Mouse (Mus musculus): ENCODE results near the gene Gm11492. TPM values are rescaled to one million over a fixed set of nuclear protein-coding genes. Genes with fewer than 3 reads are reported as not detected.

The Gm11492 gene
- polyA plus RNA-seq, 1 experiment from 2014 or later, result not detected

- no peaks in the 10 kb centered on the region for H3K36me3 ChIP-seq (replicated peaks)
- H3K27me3 ChIP-seq (replicated peaks; ENCODE audit: low read depth, poor library complexity, severe bottlenecking), result peaks cover 41% of the 10 kb centered on the region
- no peak overlapping the region for H3K4me3 ChIP-seq
- peaks cover 41% of the 10 kb centered on the region for H3K4me1 ChIP-seq
- H3K9me3 ChIP-seq, result no peaks in the 10 kb centered on the region
- no peak for DNase-seq (ENCODE audit: low spot score)
- WGBS, result 88% methylated on average over 12 of the region's 12 CpGs
- H3K27ac ChIP-seq (replicated peaks), result no peak overlapping the region
Observed at GRCm38 (mm10) chr11:87581161-87581865, 14.9 kb downstream of the Gm11492 start.

- Histone ChIP-seq H3K4me3 (no peak overlapping the region), H3K27ac (replicated peaks) (no peak overlapping the region), H3K9me3 (no peaks in the 10 kb centered on the region), H3K36me3 (replicated peaks) (no peaks in the 10 kb centered on the region), H3K4me1 (peaks cover 41% of the 10 kb centered on the region), H3K27me3 (replicated peaks; ENCODE audit: low read depth, poor library complexity, severe bottlenecking) (peaks cover 33% of the 10 kb centered on the region)
- no peak for DNase-seq (ENCODE audit: low spot score)
- WGBS, result 87% methylated on average over 8 of the region's 8 CpGs
Observed at GRCm38 (mm10) chr11:87581933-87582710, 15.7 kb downstream of the Gm11492 start.

GRCm38 (mm10) chr11:87583291-87584034 lies 17.0 kb downstream of the Gm11492 start:
- WGBS, result 81% methylated on average over 6 of the region's 6 CpGs
- no peak for DNase-seq (ENCODE audit: low spot score)
- Histone ChIP-seq H3K36me3 (replicated peaks) (no peaks in the 10 kb centered on the region), H3K4me1 (peaks cover 28% of the 10 kb centered on the region), H3K27ac (replicated peaks) (no peak overlapping the region), H3K4me3 (no peak overlapping the region), H3K9me3 (no peaks in the 10 kb centered on the region), H3K27me3 (replicated peaks; ENCODE audit: low read depth, poor library complexity, severe bottlenecking) (0 out of 2 replicates have a peak, but pooled peaks cover 25% of the 10 kb centered on the region)

DNA sequence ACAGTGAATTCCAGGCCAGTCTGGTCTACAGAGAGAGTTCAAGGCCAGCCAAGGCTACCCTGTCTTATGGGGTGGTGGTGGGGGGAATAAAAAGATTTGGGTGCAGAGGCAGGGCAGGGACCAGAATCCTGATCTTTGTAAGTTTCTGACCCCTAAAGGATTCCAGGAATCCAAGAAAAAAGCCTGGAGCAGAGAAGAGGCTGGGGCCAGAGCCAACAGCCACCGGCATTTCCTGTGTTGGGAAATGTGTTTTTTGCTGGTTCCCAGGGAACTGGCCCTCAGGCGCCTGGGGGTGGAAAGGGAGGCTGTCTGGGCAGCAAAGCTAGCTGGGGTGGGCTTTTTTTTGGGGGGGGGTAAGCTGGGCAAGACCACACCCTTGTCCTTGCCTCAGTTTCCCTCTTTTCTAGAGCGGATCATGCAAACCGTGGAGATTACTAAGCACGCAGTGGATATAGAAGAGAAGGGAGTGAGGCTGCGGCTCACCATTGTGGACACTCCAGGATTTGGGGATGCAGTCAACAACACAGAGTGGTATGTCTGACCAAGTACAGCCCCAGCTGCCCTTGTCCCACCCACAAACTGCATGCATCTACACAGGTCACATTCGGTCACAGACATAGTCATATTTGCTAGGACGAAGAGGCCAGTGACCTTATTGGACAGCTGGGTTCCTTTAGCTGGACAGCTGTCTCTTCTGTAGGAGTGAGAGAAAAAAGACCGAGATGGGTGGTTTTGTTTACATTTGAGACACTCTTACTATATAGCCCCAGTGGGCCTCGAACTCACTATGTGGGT lies 18.5 kb downstream of the Gm11492 start:
- 82% methylated on average over 10 of the region's 10 CpGs for WGBS
- Histone ChIP-seq H3K36me3 (replicated peaks) (no peaks in the 10 kb centered on the region), H3K4me1 (peaks cover 26% of the 10 kb centered on the region), H3K27me3 (replicated peaks; ENCODE audit: low read depth, poor library complexity, severe bottlenecking) (0 out of 2 replicates have a peak, but pooled peaks cover 12% of the 10 kb centered on the region), H3K27ac (replicated peaks) (no peak overlapping the region), H3K4me3 (no peak overlapping the region), H3K9me3 (no peaks in the 10 kb centered on the region)
- DNase-seq (ENCODE audit: low spot score), result no peak

GRCm38 (mm10) chr11:87587211-87587874 lies 20.9 kb downstream of the Gm11492 start:
- Histone ChIP-seq H3K27me3 (replicated peaks; ENCODE audit: low read depth, poor library complexity, severe bottlenecking) (no peaks in the 10 kb centered on the region), H3K4me1 (peaks cover 31% of the 10 kb centered on the region), H3K27ac (replicated peaks) (no peak overlapping the region), H3K9me3 (no peaks in the 10 kb centered on the region), H3K36me3 (replicated peaks) (no peaks in the 10 kb centered on the region), H3K4me3 (no peak overlapping the region)
- no peak for DNase-seq (ENCODE audit: low spot score)
- WGBS, result 92% methylated on average over 5 of the region's 5 CpGs

DNA sequence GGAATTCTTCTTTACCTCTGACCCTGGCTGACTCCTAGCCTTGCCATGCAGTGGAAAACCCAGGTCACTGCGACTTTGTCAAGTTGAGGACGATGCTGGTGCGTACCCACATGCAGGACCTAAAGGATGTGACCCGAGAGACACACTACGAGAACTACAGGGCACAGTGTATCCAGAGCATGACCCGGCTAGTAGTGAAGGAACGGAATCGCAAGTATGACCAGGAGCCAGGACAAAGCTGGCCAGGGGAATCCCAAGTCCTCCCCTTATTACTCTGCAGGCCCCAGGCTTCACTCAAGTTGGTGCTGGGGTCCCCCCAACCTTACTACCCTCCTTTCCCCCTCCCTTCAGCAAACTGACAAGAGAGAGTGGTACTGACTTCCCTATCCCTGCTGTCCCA lies 23.2 kb downstream of the Gm11492 start:
- no peak overlapping the region for H3K27ac ChIP-seq (replicated peaks)
- peaks cover 53% of the 10 kb centered on the region for H3K4me1 ChIP-seq
- no peak for DNase-seq (ENCODE audit: low spot score)
- WGBS, result 91% methylated on average over 8 of the region's 8 CpGs
- H3K36me3 ChIP-seq (replicated peaks), result peaks cover 14% of the 10 kb centered on the region
- H3K9me3 ChIP-seq, result no peaks in the 10 kb centered on the region
- H3K27me3 ChIP-seq (replicated peaks; ENCODE audit: low read depth, poor library complexity, severe bottlenecking), result no peaks in the 10 kb centered on the region
- peak overlapping the region; percentile 91 for H3K4me3 ChIP-seq

GRCm38 (mm10) chr11:87590841-87591525 lies 24.5 kb downstream of the Gm11492 start:
- peaks cover 62% of the 10 kb centered on the region for H3K4me1 ChIP-seq

DNA sequence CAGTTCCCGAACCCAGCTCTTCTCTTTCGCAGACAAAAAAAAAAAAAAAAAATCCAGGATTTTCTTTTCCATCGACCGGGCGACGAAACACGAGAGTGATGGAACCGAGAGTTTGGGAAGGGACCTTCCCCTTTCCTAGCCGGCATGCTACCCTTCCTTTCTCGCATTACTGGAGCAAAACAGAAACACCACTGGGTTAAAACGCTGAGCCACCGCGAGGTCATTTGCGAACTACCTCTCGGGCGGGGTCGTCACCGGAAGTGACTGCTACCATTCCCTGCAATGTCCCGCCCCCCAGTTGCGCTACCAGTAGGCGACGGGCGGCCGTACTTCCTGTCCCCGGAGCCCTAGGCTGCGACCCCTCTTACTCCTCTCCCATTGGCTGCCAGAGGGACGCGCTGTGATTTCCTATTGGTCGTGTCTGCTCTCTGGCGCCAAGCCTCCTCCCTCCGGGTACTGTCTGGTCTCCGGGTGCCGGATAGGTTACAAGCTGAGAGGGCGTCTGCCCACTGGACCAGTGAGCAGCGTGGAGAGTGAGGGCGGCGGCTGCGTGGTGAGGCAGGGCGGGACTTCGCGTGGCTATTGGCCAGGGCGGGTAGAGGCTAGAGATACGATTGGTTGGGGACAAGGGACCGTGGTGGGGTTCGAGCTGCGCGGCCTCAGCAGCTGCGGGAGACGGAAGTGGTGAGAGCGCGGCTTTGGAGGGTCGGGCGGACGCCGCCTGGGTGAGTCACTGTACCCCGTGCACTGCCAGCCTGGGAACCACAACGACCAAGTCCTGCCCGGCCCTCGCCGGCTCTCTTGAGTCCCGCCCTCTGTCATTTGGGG lies 25.3 kb downstream of the Gm11492 start, which contains the start of gene Mtmr4:
Gene Mtmr4, plus strand, starts transcription at position 637 of the 828 bp plus-strand sequence.
- Histone ChIP-seq H3K36me3 (replicated peaks) (peaks cover 21% of the 10 kb centered on the region), H3K27ac (replicated peaks) (peak within 1 kb of the TSS; percentile 94), H3K4me1 (peaks cover 69% of the 10 kb centered on the region), H3K27me3 (replicated peaks; ENCODE audit: low read depth, poor library complexity, severe bottlenecking) (no peaks in the 10 kb centered on the region), H3K9me3 (no peaks in the 10 kb centered on the region), H3K4me3 (peak within 1 kb of the TSS; percentile 91)
- peak; percentile 100 for DNase-seq (ENCODE audit: low spot score)
- under 1% methylated on average over 61 of the region's 61 CpGs for WGBS

More at GRCm38 (mm10) chr11:87590841-87591525, 24.5 kb downstream of the Gm11492 start:
- H3K27me3 ChIP-seq (replicated peaks; ENCODE audit: low read depth, poor library complexity, severe bottlenecking), result no peaks in the 10 kb centered on the region
- no peaks in the 10 kb centered on the region for H3K9me3 ChIP-seq
- DNase-seq (ENCODE audit: low spot score), result peak; percentile 52
- peak overlapping the region; percentile 94 for H3K27ac ChIP-seq (replicated peaks)
- H3K36me3 ChIP-seq (replicated peaks), result peaks cover 17% of the 10 kb centered on the region
- H3K4me3 ChIP-seq, result peak overlapping the region; percentile 91
- WGBS, result 3% methylated on average over 25 of the region's 25 CpGs

DNA sequence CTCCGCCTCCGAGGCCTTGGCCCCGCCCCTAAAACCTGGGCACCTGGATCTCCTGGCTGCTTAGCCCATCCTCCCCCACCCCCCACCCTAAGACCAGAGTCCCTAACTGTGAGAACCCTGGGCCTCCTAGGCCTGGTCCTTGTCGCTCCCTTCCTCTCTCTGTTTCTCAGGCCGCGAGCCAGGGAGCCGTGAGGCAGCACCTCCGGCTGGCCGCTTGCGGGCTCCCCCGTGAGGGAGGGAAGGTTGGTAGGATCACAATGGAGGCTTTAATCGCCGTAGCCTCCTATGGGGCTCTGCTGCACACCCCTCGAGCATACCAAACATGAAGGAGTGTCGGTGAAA lies 25.9 kb downstream of the Gm11492 start:
- H3K9me3 ChIP-seq, result no peaks in the 10 kb centered on the region
- H3K4me1 ChIP-seq, result peaks cover 75% of the 10 kb centered on the region
- no peaks in the 10 kb centered on the region for H3K27me3 ChIP-seq (replicated peaks; ENCODE audit: low read depth, poor library complexity, severe bottlenecking)
- DNase-seq (ENCODE audit: low spot score), result no peak
- H3K27ac ChIP-seq (replicated peaks), result peak overlapping the region; percentile 94
- H3K4me3 ChIP-seq, result peak overlapping the region; percentile 91
- peaks cover 27% of the 10 kb centered on the region for H3K36me3 ChIP-seq (replicated peaks)
- 0% methylated on average over 15 of the region's 15 CpGs for WGBS

DNA sequence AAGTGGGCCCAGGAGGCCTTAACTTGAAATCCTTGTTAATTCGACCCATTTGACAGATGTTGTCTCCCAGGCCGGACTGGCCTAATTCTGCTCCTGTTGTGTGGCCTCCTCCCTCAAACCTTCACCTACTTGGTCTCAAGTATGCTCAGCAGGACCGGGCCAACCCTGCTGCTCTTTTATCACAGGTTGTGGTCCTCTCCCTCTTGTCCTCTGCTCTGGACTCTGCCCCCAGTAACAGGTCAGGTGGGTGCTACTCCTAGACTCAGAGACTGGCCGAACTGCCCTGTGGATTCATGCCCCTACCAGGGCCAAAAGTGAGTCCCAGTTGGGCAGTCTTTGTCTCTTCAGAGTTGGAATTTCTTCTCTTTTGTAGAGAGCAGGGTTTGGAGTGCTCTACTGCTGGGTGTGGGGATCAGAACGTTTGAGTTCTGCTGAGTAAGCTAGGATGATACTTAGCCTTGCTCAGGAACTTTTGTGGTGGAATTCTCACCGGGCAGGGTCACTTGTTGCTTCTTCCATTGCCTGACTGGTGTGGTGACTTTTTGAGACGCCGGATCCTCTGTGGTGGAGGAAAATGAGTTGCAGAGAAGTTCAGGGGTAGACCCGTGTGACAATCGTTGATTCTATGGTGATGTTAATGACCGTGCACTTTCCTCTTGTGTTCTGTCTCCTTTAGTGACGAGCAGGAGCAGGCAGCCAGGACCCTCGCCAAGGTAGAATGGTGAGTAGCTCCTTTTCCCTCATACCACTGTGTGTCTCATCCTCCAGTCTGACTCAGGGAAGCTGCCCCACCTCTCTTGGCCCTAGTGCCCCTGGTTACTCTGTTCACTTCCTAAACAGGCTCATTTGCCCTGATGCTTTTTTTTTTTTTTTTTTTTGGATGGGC lies 26.5 kb downstream of the Gm11492 start:
- WGBS, result 43% methylated on average over 13 of the region's 13 CpGs
- Histone ChIP-seq H3K4me3 (peak overlapping the region; percentile 91), H3K36me3 (replicated peaks) (peaks cover 33% of the 10 kb centered on the region), H3K9me3 (no peaks in the 10 kb centered on the region), H3K4me1 (peaks cover 77% of the 10 kb centered on the region), H3K27me3 (replicated peaks; ENCODE audit: low read depth, poor library complexity, severe bottlenecking) (no peaks in the 10 kb centered on the region), H3K27ac (replicated peaks) (peak overlapping the region; percentile 94)
- peak; percentile 27 for DNase-seq (ENCODE audit: low spot score)
